Mouse (Mus musculus) small intestine, adult 2 months (tissue): ENCODE measurements around the gene Uxs1. TPM values are rescaled to one million over a fixed set of nuclear protein-coding genes. Genes with fewer than 3 reads are reported as not detected.

Source experiments
- H3K27ac ChIP-seq: fragments of 200-500 bp; 2 replicates; pipeline ENCODE4 v1.5.1; 2012; ENCODE audit warnings: low read depth, low read length, control low read depth, inconsistent platforms; ENCODE audit not compliant: insufficient read depth
- H3K27me3 ChIP-seq: fragments of 200-500 bp; 2 replicates; pipeline ENCODE4 v1.6.1; 2012; ENCODE audit warnings: mild to moderate bottlenecking, moderate library complexity, low read length, inconsistent platforms; ENCODE audit not compliant: control insufficient read depth, insufficient read depth
- H3K36me3 ChIP-seq: fragments of 200-500 bp; 2 replicates; pipeline ENCODE4 v1.6.1; 2012; ENCODE audit warnings: mild to moderate bottlenecking, low read length, control low read depth, inconsistent platforms; ENCODE audit not compliant: control insufficient read depth, insufficient read depth
- H3K4me1 ChIP-seq: fragments of 200-500 bp; 2 replicates; pipeline ENCODE4 v1.6.1; 2012; ENCODE audit warnings: low read length, inconsistent platforms, mixed read lengths; ENCODE audit not compliant: control insufficient read depth, insufficient read depth, insufficient read length
- H3K4me3 ChIP-seq: fragments of 200-500 bp; 2 replicates; pipeline ENCODE4 v1.5.1; 2012; ENCODE audit warnings: low read depth, mild to moderate bottlenecking, control low read depth, inconsistent platforms, low read length, moderate library complexity
- CTCF ChIP-seq: fragments of 200-500 bp; IDR thresholded peaks from 2 replicates; pipeline ENCODE4 v1.5.1; 2012; ENCODE audit warnings: low read depth, mild to moderate bottlenecking, control low read depth, inconsistent platforms, low read length, moderate library complexity, mixed read lengths; ENCODE audit not compliant: insufficient replicate concordance, insufficient read length; ENCODE audit errors: extremely low read depth
- POLR2A ChIP-seq: fragments of 200-500 bp; IDR thresholded peaks from 2 replicates; pipeline ENCODE4 v1.6.1; 2012; ENCODE audit warnings: low read depth, mild to moderate bottlenecking, control low read depth, inconsistent platforms, low read length, moderate library complexity
- WGBS: fragments of 180-500 bp; shearing (Covaris S2); methylation state at CpG from one replicate; pipeline ENCODE4 v1.1.7; 2018; 5-methylcytosine and 5-hydroxymethylcytosine counted together
- polyA plus RNA-seq: library from polyadenylated mRNA; depleted of rRNA; stranded (reverse); fragments of >200 nt; gene quantifications from 2 replicates; pipeline ENCODE4 v1.2.3, GENCODE M21; 2012

Gene Uxs1
- polyA plus RNA-seq, 1 experiment: 4.1 TPM

DNA sequence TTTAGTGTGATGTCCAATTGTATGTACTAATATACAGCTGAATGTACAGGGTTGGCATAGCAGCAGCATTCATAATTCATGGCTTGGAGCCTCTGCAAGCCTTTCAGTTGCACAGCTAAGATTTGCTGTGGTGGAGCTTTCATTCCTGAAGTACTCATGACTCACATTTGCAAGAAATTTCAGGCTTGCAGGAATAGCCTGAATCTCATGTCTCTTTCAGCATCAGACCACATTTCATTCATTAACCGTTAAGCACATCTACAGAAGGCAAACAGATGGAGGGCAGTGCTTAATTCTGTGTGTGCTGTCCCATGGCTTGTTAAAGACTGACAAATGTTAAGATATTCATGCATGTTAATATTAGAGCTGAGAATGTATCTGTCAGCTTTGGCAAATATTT, 94.9 kb downstream of the Uxs1 start:
- Histone ChIP-seq H3K4me3 (no peak overlapping the region), H3K4me1 (0 out of 2 replicates have a peak, but pooled peaks cover 2% of the 10 kb centered on the region), H3K27ac (no peak overlapping the region), H3K27me3 (no peaks in the 10 kb centered on the region), H3K36me3 (no peaks in the 10 kb centered on the region)
- no peak for TF ChIP-seq POLR2A
- TF ChIP-seq CTCF: no peak
- WGBS: 84% methylated on average over 1 of the region's 1 CpGs

DNA sequence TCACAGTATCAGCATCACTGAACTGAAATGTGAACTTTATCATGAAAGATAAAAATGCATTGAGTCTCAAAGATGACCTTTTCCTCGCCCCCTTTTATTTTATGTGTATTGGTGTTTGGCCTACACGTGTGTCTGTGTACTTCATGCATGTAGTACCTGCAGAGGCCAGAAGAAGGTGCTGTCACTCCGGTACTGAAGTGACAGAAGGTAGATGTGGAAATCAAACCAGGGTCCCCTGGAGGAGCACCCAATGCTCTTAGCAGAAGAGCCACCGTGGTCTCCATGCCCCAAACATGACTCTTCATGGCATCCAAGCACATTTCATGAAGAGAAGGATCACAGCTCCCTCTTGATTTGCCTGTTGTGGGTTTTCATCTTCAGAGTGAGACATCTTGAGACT, 95.5 kb downstream of the Uxs1 start:
- Histone ChIP-seq H3K27ac (no peak overlapping the region), H3K27me3 (no peaks in the 10 kb centered on the region), H3K36me3 (no peaks in the 10 kb centered on the region), H3K4me3 (no peak overlapping the region), H3K4me1 (0 out of 2 replicates have a peak, but pooled peaks cover under 1% of the 10 kb centered on the region)
- no peak for TF ChIP-seq POLR2A
- TF ChIP-seq CTCF: no peak
- WGBS: 74% methylated on average over 4 of the region's 4 CpGs

DNA sequence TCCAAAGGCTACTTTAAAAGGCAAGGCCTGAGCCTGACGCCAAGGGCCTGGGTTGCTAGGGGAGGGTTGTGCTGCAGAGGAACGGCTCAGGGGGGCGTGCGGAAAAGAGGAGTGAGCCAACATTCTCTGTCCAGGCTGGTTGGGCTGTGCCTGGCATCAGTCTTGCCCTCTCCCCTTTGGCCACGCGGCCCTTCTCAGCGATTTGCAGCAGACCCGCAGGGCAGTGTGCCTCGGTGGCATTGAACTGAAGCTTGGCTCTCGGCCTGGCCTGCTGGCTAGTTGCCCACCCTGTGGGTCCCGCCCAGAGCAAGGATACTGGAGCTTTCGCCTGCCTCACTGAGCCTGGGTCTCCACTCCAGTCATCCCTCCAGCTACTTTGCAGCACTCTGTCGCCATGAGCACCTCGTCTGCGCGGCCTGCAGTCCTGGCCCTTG, 97.1 kb downstream of the Uxs1 start, which contains the start of gene 1500015O10Rik:
1500015O10Rik (plus strand) TSS at position 112 of the 434 bp plus-strand sequence.
- Histone ChIP-seq H3K36me3 (no peaks in the 10 kb centered on the region), H3K4me3 (no peak within 1 kb of the TSS), H3K27me3 (no peaks in the 10 kb centered on the region), H3K27ac (no peak within 1 kb of the TSS), H3K4me1 (no peaks in the 10 kb centered on the region)
- 59% methylated on average over 16 of the region's 16 CpGs for WGBS
- TF ChIP-seq POLR2A (no peak), CTCF (no peak)

DNA sequence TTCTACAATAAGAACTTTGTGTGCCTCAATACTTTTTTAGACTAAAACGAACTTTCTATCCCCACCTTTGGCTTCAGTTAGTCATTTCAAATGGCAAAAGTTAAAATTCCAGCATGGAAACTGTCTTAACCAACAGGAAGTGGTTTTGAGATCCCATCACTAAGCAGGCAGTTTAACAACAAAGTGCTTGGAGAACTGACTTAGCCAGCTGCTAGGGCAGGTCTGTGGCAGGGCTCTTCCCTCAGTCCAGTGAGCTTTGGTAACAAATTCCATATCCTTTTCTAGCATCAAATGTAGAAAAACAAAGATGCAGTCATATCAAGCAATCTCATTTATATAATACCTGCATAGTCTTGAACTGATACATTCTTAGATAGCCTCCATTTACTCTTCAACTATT, 105.1 kb downstream of the Uxs1 start:
- H3K27me3 ChIP-seq: no peaks in the 10 kb centered on the region
- no peak overlapping the region for H3K4me3 ChIP-seq
- 65% methylated on average over 1 of the region's 1 CpGs for WGBS
- no peaks in the 10 kb centered on the region for H3K4me1 ChIP-seq
- H3K36me3 ChIP-seq: no peaks in the 10 kb centered on the region
- H3K27ac ChIP-seq: no peak overlapping the region
- no peak for TF ChIP-seq CTCF
- no peak for TF ChIP-seq POLR2A

DNA sequence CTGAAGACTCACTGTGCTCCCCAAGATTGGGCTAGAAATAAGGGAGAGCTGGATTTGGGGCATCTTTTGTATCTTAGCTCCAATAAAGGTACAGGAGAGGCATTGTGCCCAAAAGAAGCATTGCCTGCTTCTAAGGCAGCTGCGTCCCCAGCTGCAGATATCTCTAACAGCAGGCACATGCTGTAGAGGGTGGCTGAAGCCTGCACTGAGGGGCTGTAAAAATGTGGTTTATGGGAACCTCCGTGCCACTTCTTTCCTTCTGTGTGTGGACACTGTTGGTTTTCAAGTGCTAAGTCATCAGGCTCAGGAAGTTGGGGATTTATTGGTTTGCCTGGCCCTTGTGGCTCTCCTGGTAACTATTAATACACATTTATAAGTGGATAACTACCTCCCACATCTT, 108.8 kb downstream of the Uxs1 start:
- Histone ChIP-seq H3K27ac (no peak overlapping the region), H3K4me3 (no peak overlapping the region), H3K4me1 (no peaks in the 10 kb centered on the region), H3K27me3 (no peaks in the 10 kb centered on the region), H3K36me3 (no peaks in the 10 kb centered on the region)
- 43% methylated on average over 2 of the region's 2 CpGs for WGBS
- TF ChIP-seq CTCF (no peak), POLR2A (no peak)

DNA sequence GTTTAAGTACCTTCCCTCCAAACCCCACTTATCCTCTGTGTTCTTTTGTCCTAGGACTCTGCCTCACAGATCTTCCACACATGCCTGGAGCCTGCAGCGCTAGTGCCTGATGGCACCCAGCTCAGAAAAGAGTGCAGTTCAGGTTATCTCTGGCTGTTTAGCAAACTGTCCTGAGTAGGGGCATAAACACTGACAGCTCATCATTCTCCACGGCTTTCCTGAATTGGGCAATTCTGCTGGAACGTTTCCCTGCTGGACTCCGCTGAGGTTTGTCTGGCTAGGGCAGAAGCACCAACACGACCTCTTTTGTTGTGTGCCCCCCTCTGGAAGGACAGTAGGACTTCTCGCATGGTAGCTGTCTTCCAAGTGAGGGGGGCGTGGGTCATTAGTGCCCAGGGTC, 109.6 kb downstream of the Uxs1 start:
- no peaks in the 10 kb centered on the region for H3K36me3 ChIP-seq
- H3K4me3 ChIP-seq: no peak overlapping the region
- H3K27ac ChIP-seq: no peak overlapping the region
- H3K4me1 ChIP-seq: no peaks in the 10 kb centered on the region
- H3K27me3 ChIP-seq: no peaks in the 10 kb centered on the region
- no peak for TF ChIP-seq CTCF
- no peak for TF ChIP-seq POLR2A
- 68% methylated on average over 7 of the region's 7 CpGs for WGBS

DNA sequence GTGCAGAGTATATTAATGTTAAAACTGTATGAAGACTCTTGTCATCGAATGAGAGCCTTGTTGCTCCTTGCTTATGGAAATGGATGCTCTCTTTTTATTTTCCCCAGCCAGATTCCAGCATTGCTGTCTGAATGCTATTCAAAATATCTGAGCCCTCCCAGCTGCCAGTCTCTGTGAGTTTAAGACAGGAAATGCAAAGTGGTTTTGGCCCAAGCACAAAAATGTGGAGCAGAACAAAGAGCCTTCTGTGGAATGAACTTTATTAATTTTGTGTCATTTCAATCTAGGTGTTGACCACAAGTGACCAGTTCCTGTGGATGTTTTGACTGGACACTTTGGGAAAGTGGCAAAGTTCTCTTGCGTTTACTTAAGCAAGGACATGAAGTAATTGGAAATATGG, 112.8 kb downstream of the Uxs1 start:
- Histone ChIP-seq H3K27ac (no peak overlapping the region), H3K36me3 (no peaks in the 10 kb centered on the region), H3K27me3 (no peaks in the 10 kb centered on the region), H3K4me3 (no peak overlapping the region), H3K4me1 (no peaks in the 10 kb centered on the region)
- WGBS: 64% methylated on average over 2 of the region's 2 CpGs
- TF ChIP-seq POLR2A (no peak), CTCF (no peak)
